Mouse (Mus musculus) embryonic facial prominence, embryonic 11.5 days (tissue): ENCODE measurements at regions not wholly inside any gene's neighbourhood (a gene's known extent, or its start where the extent isn't known, plus 50 kb on each side); places are given as distances from the start of the nearest gene placed in this dataset.
A peak's percentile ranks its signal among the peaks of the same experiment; 100 is the strongest.

Experiments
- ATAC-seq: fragments of 200-750 bp; cut with Nextera tagmentation; replicated peaks from 2 replicates; pipeline ENCODE4 v1.8.0; 2017; ENCODE audit warnings: low read depth; ENCODE audit not compliant: insufficient number of reproducible peaks, low FRiP score, low TSS enrichment
- DNase-seq: peaks from one replicate; pipeline ENCODE4 v3.0.0-alpha.2; 2015; ENCODE audit warnings: low spot score
- H3K27ac ChIP-seq: fragments of 300-500 bp; sonication (generic); replicated peaks from 2 replicates; pipeline ENCODE4 v1.5.1; 2014; ENCODE audit warnings: mild to moderate bottlenecking, low read depth, low read length, control low read depth
- H3K27me3 ChIP-seq: fragments of 300-500 bp; sonication (generic); 2 replicates; pipeline ENCODE4 v1.6.1; 2014; ENCODE audit warnings: mild to moderate bottlenecking, low read length, moderate library complexity, mixed read lengths; ENCODE audit not compliant: control insufficient read depth, insufficient read depth
- H3K36me3 ChIP-seq: fragments of 300-500 bp; sonication (generic); replicated peaks from 2 replicates; pipeline ENCODE4 v1.6.1; 2014; ENCODE audit warnings: low read depth, mild to moderate bottlenecking, low read length, moderate library complexity, mixed read lengths; ENCODE audit not compliant: control insufficient read depth, insufficient read depth
- H3K4me1 ChIP-seq: fragments of 300-500 bp; sonication (generic); 2 replicates; pipeline ENCODE4 v1.6.1; 2014; ENCODE audit warnings: low read length, mixed read lengths; ENCODE audit not compliant: control insufficient read depth, insufficient read depth
- H3K4me2 ChIP-seq: fragments of 300-500 bp; sonication (generic); 2 replicates; pipeline ENCODE4 v1.6.1; 2014; ENCODE audit warnings: low read depth, mild to moderate bottlenecking, control low read depth, low read length, moderate library complexity
- H3K4me3 ChIP-seq: fragments of 300-500 bp; sonication (generic); 2 replicates; pipeline ENCODE4 v1.5.1; 2014; ENCODE audit warnings: low read depth, low read length, control low read depth
- H3K9ac ChIP-seq: fragments of 300-500 bp; sonication (generic); replicated peaks from 2 replicates; pipeline ENCODE4 v1.6.1; 2014; ENCODE audit warnings: mild to moderate bottlenecking, control low read depth, low read length
- H3K9me3 ChIP-seq: fragments of 300-500 bp; sonication (generic); replicated peaks from 2 replicates; pipeline ENCODE4 v1.6.1; 2016; ENCODE audit warnings: mild to moderate bottlenecking, low read length, inconsistent platforms, mixed read lengths; ENCODE audit not compliant: control insufficient read depth
- WGBS: fragments of 180-500 bp; shearing (Covaris S2); extraction: QIAGEN DNeasy Blood & Tissue Kit; methylation state at CpG from one replicate; pipeline ENCODE4 v1.1.7; 2014; 5-methylcytosine and 5-hydroxymethylcytosine counted together

GRCm38 (mm10) chr1:76664381-76664780 is 850.5 kb downstream of the Epha4 start:
- H3K4me2 ChIP-seq: no peak overlapping the region
- H3K9me3 ChIP-seq: no peaks in the 10 kb centered on the region
- no peak overlapping the region for H3K9ac ChIP-seq
- no peak overlapping the region for H3K4me3 ChIP-seq
- no peaks in the 10 kb centered on the region for H3K4me1 ChIP-seq
- DNase-seq: no peak
- ATAC-seq: no peak
- WGBS: 91% methylated on average over 4 of the region's 4 CpGs
- H3K36me3 ChIP-seq: no peaks in the 10 kb centered on the region
- no peak overlapping the region for H3K27ac ChIP-seq
- no peaks in the 10 kb centered on the region for H3K27me3 ChIP-seq

GRCm38 (mm10) chr1:76676836-76677235 is 838.1 kb downstream of the Epha4 start:
- no peak overlapping the region for H3K9ac ChIP-seq
- no peak for DNase-seq
- H3K4me3 ChIP-seq: no peak overlapping the region
- no peak for ATAC-seq
- no peaks in the 10 kb centered on the region for H3K36me3 ChIP-seq
- H3K4me1 ChIP-seq: no peaks in the 10 kb centered on the region
- H3K9me3 ChIP-seq: no peaks in the 10 kb centered on the region
- H3K27ac ChIP-seq: no peak overlapping the region
- H3K27me3 ChIP-seq: no peaks in the 10 kb centered on the region
- H3K4me2 ChIP-seq: no peak overlapping the region
- 71% methylated on average over 6 of the region's 6 CpGs for WGBS

GRCm38 (mm10) chr1:76705556-76705955 is 809.3 kb downstream of the Epha4 start:
- Histone ChIP-seq H3K4me3 (no peak overlapping the region), H3K4me1 (no peaks in the 10 kb centered on the region)
- ATAC-seq: no peak

GRCm38 (mm10) chr1:76717639-76718292 is 797.1 kb downstream of the Epha4 start:
- ATAC-seq: no peak
- 63% methylated on average over 11 of the region's 11 CpGs for WGBS
- no peak overlapping the region for H3K27ac ChIP-seq
- H3K36me3 ChIP-seq: no peaks in the 10 kb centered on the region
- no peaks in the 10 kb centered on the region for H3K9me3 ChIP-seq
- no peaks in the 10 kb centered on the region for H3K27me3 ChIP-seq
- no peaks in the 10 kb centered on the region for H3K4me1 ChIP-seq
- no peak overlapping the region for H3K4me3 ChIP-seq
- no peak overlapping the region for H3K4me2 ChIP-seq
- no peak overlapping the region for H3K9ac ChIP-seq
- peak; percentile 2 for DNase-seq

More at GRCm38 (mm10) chr1:76705556-76705955, 809.3 kb downstream of the Epha4 start:
- no peak for DNase-seq
- no peak overlapping the region for H3K4me2 ChIP-seq
- no peaks in the 10 kb centered on the region for H3K27me3 ChIP-seq
- no peaks in the 10 kb centered on the region for H3K9me3 ChIP-seq
- no peak overlapping the region for H3K9ac ChIP-seq
- no peak overlapping the region for H3K27ac ChIP-seq
- H3K36me3 ChIP-seq: no peaks in the 10 kb centered on the region
- 32% methylated on average over 2 of the region's 2 CpGs for WGBS

- no peak for DNase-seq
- no peak for ATAC-seq
- H3K9me3 ChIP-seq: no peaks in the 10 kb centered on the region
- H3K27ac ChIP-seq: no peak overlapping the region
- no peaks in the 10 kb centered on the region for H3K27me3 ChIP-seq
- no peak overlapping the region for H3K4me2 ChIP-seq
- no peaks in the 10 kb centered on the region for H3K36me3 ChIP-seq
- WGBS: 77% methylated on average over 3 of the region's 3 CpGs
- H3K4me1 ChIP-seq: no peaks in the 10 kb centered on the region
- no peak overlapping the region for H3K9ac ChIP-seq
- no peak overlapping the region for H3K4me3 ChIP-seq
These were observed 790.4 kb downstream of the Epha4 start for GRCm38 (mm10) chr1:76724453-76724852.

GRCm38 (mm10) chr1:76737003-76737402 is 777.9 kb downstream of the Epha4 start:
- Histone ChIP-seq H3K9me3 (no peaks in the 10 kb centered on the region), H3K9ac (no peak overlapping the region), H3K4me2 (no peak overlapping the region), H3K27me3 (no peaks in the 10 kb centered on the region), H3K4me3 (no peak overlapping the region), H3K4me1 (no peaks in the 10 kb centered on the region), H3K36me3 (no peaks in the 10 kb centered on the region), H3K27ac (no peak overlapping the region)
- 30% methylated on average over 1 of the region's 1 CpGs for WGBS
- ATAC-seq (no peak), DNase-seq (no peak)

GRCm38 (mm10) chr1:76737663-76738062 is 777.2 kb downstream of the Epha4 start:
- Histone ChIP-seq H3K4me2 (no peak overlapping the region), H3K9me3 (no peaks in the 10 kb centered on the region), H3K9ac (no peak overlapping the region), H3K27ac (no peak overlapping the region), H3K4me3 (no peak overlapping the region), H3K36me3 (no peaks in the 10 kb centered on the region), H3K27me3 (no peaks in the 10 kb centered on the region), H3K4me1 (no peaks in the 10 kb centered on the region)
- ATAC-seq: no peak
- 78% methylated on average over 2 of the region's 2 CpGs for WGBS
- DNase-seq: no peak

GRCm38 (mm10) chr1:76772694-76773093 is 742.2 kb downstream of the Epha4 start:
- Histone ChIP-seq H3K27ac (no peak overlapping the region), H3K36me3 (no peaks in the 10 kb centered on the region), H3K4me2 (no peak overlapping the region), H3K4me3 (no peak overlapping the region), H3K27me3 (no peaks in the 10 kb centered on the region), H3K4me1 (no peaks in the 10 kb centered on the region), H3K9ac (no peak overlapping the region), H3K9me3 (no peaks in the 10 kb centered on the region)
- 93% methylated on average over 2 of the region's 2 CpGs for WGBS
- no peak for ATAC-seq
- DNase-seq: no peak
